Mouse (Mus musculus) adrenal gland, postnatal 4 days (tissue): ENCODE measurements around the gene Ank3. TPM values are rescaled to one million over a fixed set of nuclear protein-coding genes. Genes with fewer than 3 reads are reported as not detected.
A peak's percentile ranks its signal among the peaks of the same experiment; 100 is the strongest.

Experiments used
- DNase-seq, 2 experiments: peaks; one replicate each; pipeline ENCODE4 v3.0.0; 2021 to 2022; ENCODE audit warnings: low spot score in 2 of 2, mixed read lengths in 2 of 2
- total RNA-seq, 2 experiments: library from RNA; stranded (reverse); gene quantifications; 2 replicates each; pipeline ENCODE4 v1.2.3; 2021

Ank3 gene
- total RNA-seq, 2 experiments from 2014 or later = 37.4 to 54.2 TPM

- DNase-seq = no peak
Measured at GRCm38 (mm10) chr10:69533505-69534388, 135.2 kb downstream of the Ank3 start.

- DNase-seq = no peak
Measured at GRCm38 (mm10) chr10:69534716-69535115, 136.1 kb downstream of the Ank3 start.

GRCm38 (mm10) chr10:69535123-69535930 is 136.8 kb downstream of the Ank3 start:
- DNase-seq = no peak

GRCm38 (mm10) chr10:69535931-69536200 is 137.3 kb downstream of the Ank3 start:
- DNase-seq = no peak

- no peak for DNase-seq
Measured at GRCm38 (mm10) chr10:69536372-69537075, 138.0 kb downstream of the Ank3 start.

GRCm38 (mm10) chr10:69538236-69538635 is 139.7 kb downstream of the Ank3 start:
- DNase-seq = no peak

GRCm38 (mm10) chr10:69542439-69542838 is 143.9 kb downstream of the Ank3 start:
- DNase-seq = no peak

GRCm38 (mm10) chr10:69543876-69544620 is 145.5 kb downstream of the Ank3 start:
- DNase-seq = no peak

- DNase-seq = no peak
Measured at GRCm38 (mm10) chr10:69544653-69545052, 146.1 kb downstream of the Ank3 start.

GRCm38 (mm10) chr10:69545936-69546335 is 147.4 kb downstream of the Ank3 start:
- no peak for DNase-seq

GRCm38 (mm10) chr10:69546643-69547042 is 148.1 kb downstream of the Ank3 start:
- DNase-seq = no peak

- DNase-seq = no peak
Measured at GRCm38 (mm10) chr10:69548771-69549170, 150.2 kb downstream of the Ank3 start.

GRCm38 (mm10) chr10:69549221-69549620 is 150.6 kb downstream of the Ank3 start:
- no peak for DNase-seq

GRCm38 (mm10) chr10:69550824-69551223 is 152.3 kb downstream of the Ank3 start:
- DNase-seq = no peak

GRCm38 (mm10) chr10:69553091-69553490 is 154.5 kb downstream of the Ank3 start:
- no peak for DNase-seq

- no peak for DNase-seq
Measured at GRCm38 (mm10) chr10:69555592-69555991, 157.0 kb downstream of the Ank3 start.

GRCm38 (mm10) chr10:69556278-69556677 is 157.7 kb downstream of the Ank3 start:
- DNase-seq = peak in 1 of 2 experiments; percentile 14

GRCm38 (mm10) chr10:69560237-69560636 is 161.7 kb downstream of the Ank3 start:
- no peak for DNase-seq

GRCm38 (mm10) chr10:69562931-69563330 is 164.4 kb downstream of the Ank3 start:
- DNase-seq = no peak

- DNase-seq = no peak
Measured at GRCm38 (mm10) chr10:69565052-69565451, 166.5 kb downstream of the Ank3 start.

GRCm38 (mm10) chr10:69568976-69569375 is 170.4 kb downstream of the Ank3 start:
- no peak for DNase-seq
